Mouse (Mus musculus): ENCODE results near the gene Ccnh. TPM values are rescaled to one million over a fixed set of nuclear protein-coding genes. Genes with fewer than 3 reads are reported as not detected.
A peak's percentile ranks its signal among the peaks of the same experiment; 100 is the strongest.

Ccnh gene
- polyA plus RNA-seq, 1 experiment from 2014 or later, result 59.5 TPM

GRCm38 (mm10) chr13:85189644-85190121 lies 475 bp downstream of the Ccnh start:
- peak; percentile 74 for ATAC-seq (ENCODE audit: low FRiP score, low TSS enrichment)
- peak overlapping the region; percentile 80 for H3K27ac ChIP-seq (replicated peaks)
- H3K27me3 ChIP-seq (ENCODE audit: control insufficient read depth, insufficient read depth, low read length), result no peaks in the 10 kb centered on the region
- peak overlapping the region; percentile 84 for H3K4me3 ChIP-seq (ENCODE audit: low read depth, low read length)
- no peak for TF ChIP-seq EP300 (optimal IDR thresholded peaks at IDR 0.05)
- TF ChIP-seq CTCF (IDR thresholded peaks at IDR 0.05; ENCODE audit: low read depth), result no peak
- H3K9ac ChIP-seq (ENCODE audit: low read length), result peak overlapping the region; percentile 87
- H3K36me3 ChIP-seq (ENCODE audit: control insufficient read depth, insufficient read depth, low read length), result no peaks in the 10 kb centered on the region
- no peaks in the 10 kb centered on the region for H3K9me3 ChIP-seq (ENCODE audit: control insufficient read depth, low read length)
- peak overlapping the region; percentile 95 for H3K4me2 ChIP-seq (replicated peaks; ENCODE audit: low read depth)
- DNase-seq (ENCODE audit: low spot score), result no peak
- no peaks in the 10 kb centered on the region for H3K4me1 ChIP-seq (replicated peaks; ENCODE audit: control insufficient read depth, insufficient read depth)
- WGBS, result 0% methylated on average over 17 of the region's 17 CpGs

- ATAC-seq (ENCODE audit: low FRiP score, low TSS enrichment) (no peak), DNase-seq (ENCODE audit: low spot score) (no peak)
- H3K9me3 ChIP-seq (ENCODE audit: control insufficient read depth, low read length), result no peaks in the 10 kb centered on the region
- no peak overlapping the region for H3K9ac ChIP-seq (ENCODE audit: low read length)
- H3K4me3 ChIP-seq (ENCODE audit: low read depth, low read length), result no peak overlapping the region
- 98% methylated on average over 2 of the region's 2 CpGs for WGBS
- no peak overlapping the region for H3K4me2 ChIP-seq (replicated peaks; ENCODE audit: low read depth)
- TF ChIP-seq CTCF (IDR thresholded peaks at IDR 0.05; ENCODE audit: low read depth) (no peak), EP300 (optimal IDR thresholded peaks at IDR 0.05) (no peak)
- no peak overlapping the region for H3K27ac ChIP-seq (replicated peaks)
- no peaks in the 10 kb centered on the region for H3K4me1 ChIP-seq (replicated peaks; ENCODE audit: control insufficient read depth, insufficient read depth)
- H3K27me3 ChIP-seq (ENCODE audit: control insufficient read depth, insufficient read depth, low read length), result no peaks in the 10 kb centered on the region
- H3K36me3 ChIP-seq (ENCODE audit: control insufficient read depth, insufficient read depth, low read length), result no peaks in the 10 kb centered on the region
These were observed 2.0 kb downstream of the Ccnh start for GRCm38 (mm10) chr13:85191253-85191652.

- 67% methylated on average over 2 of the region's 2 CpGs for WGBS
These were observed 18.3 kb downstream of the Ccnh start for GRCm38 (mm10) chr13:85207493-85207892.

GRCm38 (mm10) chr13:85208656-85209055 lies 19.4 kb downstream of the Ccnh start:
- H3K9ac ChIP-seq (ENCODE audit: low read length), result no peak overlapping the region

More at GRCm38 (mm10) chr13:85207493-85207892, 18.3 kb downstream of the Ccnh start:
- Histone ChIP-seq H3K4me3 (ENCODE audit: low read depth, low read length) (no peak overlapping the region), H3K9me3 (ENCODE audit: control insufficient read depth, low read length) (no peaks in the 10 kb centered on the region), H3K27me3 (ENCODE audit: control insufficient read depth, insufficient read depth, low read length) (no peaks in the 10 kb centered on the region), H3K4me1 (replicated peaks; ENCODE audit: control insufficient read depth, insufficient read depth) (no peaks in the 10 kb centered on the region), H3K4me2 (replicated peaks; ENCODE audit: low read depth) (no peak overlapping the region), H3K27ac (replicated peaks) (no peak overlapping the region), H3K9ac (ENCODE audit: low read length) (no peak overlapping the region), H3K36me3 (ENCODE audit: control insufficient read depth, insufficient read depth, low read length) (no peaks in the 10 kb centered on the region)
- ATAC-seq (ENCODE audit: low FRiP score, low TSS enrichment), result no peak
- no peak for TF ChIP-seq EP300 (optimal IDR thresholded peaks at IDR 0.05)
- TF ChIP-seq CTCF (IDR thresholded peaks at IDR 0.05; ENCODE audit: low read depth), result peak; percentile 73
- no peak for DNase-seq (ENCODE audit: low spot score)

GRCm38 (mm10) chr13:85210353-85210752 lies 21.1 kb downstream of the Ccnh start:
- Histone ChIP-seq H3K9ac (ENCODE audit: low read length) (no peak overlapping the region), H3K27me3 (ENCODE audit: control insufficient read depth, insufficient read depth, low read length) (no peaks in the 10 kb centered on the region), H3K4me2 (replicated peaks; ENCODE audit: low read depth) (no peak overlapping the region), H3K36me3 (ENCODE audit: control insufficient read depth, insufficient read depth, low read length) (no peaks in the 10 kb centered on the region), H3K27ac (replicated peaks) (no peak overlapping the region), H3K9me3 (ENCODE audit: control insufficient read depth, low read length) (no peaks in the 10 kb centered on the region), H3K4me1 (replicated peaks; ENCODE audit: control insufficient read depth, insufficient read depth) (no peaks in the 10 kb centered on the region), H3K4me3 (ENCODE audit: low read depth, low read length) (no peak overlapping the region)
- 56% methylated on average over 1 of the region's 1 CpGs for WGBS
- DNase-seq (ENCODE audit: low spot score) (no peak), ATAC-seq (ENCODE audit: low FRiP score, low TSS enrichment) (no peak)
- TF ChIP-seq EP300 (optimal IDR thresholded peaks at IDR 0.05), result no peak

More at GRCm38 (mm10) chr13:85208656-85209055, 19.4 kb downstream of the Ccnh start:
- no peak for ATAC-seq (ENCODE audit: low FRiP score, low TSS enrichment)
- no peak for DNase-seq (ENCODE audit: low spot score)
- H3K9me3 ChIP-seq (ENCODE audit: control insufficient read depth, low read length), result no peaks in the 10 kb centered on the region
- H3K27me3 ChIP-seq (ENCODE audit: control insufficient read depth, insufficient read depth, low read length), result no peaks in the 10 kb centered on the region
- H3K4me3 ChIP-seq (ENCODE audit: low read depth, low read length), result no peak overlapping the region
- TF ChIP-seq CTCF (IDR thresholded peaks at IDR 0.05; ENCODE audit: low read depth), result no peak
- no peak for TF ChIP-seq EP300 (optimal IDR thresholded peaks at IDR 0.05)
- no peak overlapping the region for H3K4me2 ChIP-seq (replicated peaks; ENCODE audit: low read depth)
- no peaks in the 10 kb centered on the region for H3K36me3 ChIP-seq (ENCODE audit: control insufficient read depth, insufficient read depth, low read length)
- WGBS, result 84% methylated on average over 6 of the region's 6 CpGs
- H3K27ac ChIP-seq (replicated peaks), result no peak overlapping the region
- no peaks in the 10 kb centered on the region for H3K4me1 ChIP-seq (replicated peaks; ENCODE audit: control insufficient read depth, insufficient read depth)

GRCm38 (mm10) chr13:85218656-85219055 lies 29.4 kb downstream of the Ccnh start:
- Histone ChIP-seq H3K4me1 (replicated peaks; ENCODE audit: control insufficient read depth, insufficient read depth) (no peaks in the 10 kb centered on the region), H3K4me2 (replicated peaks; ENCODE audit: low read depth) (no peak overlapping the region), H3K9me3 (ENCODE audit: control insufficient read depth, low read length) (no peaks in the 10 kb centered on the region), H3K4me3 (ENCODE audit: low read depth, low read length) (no peak overlapping the region), H3K27ac (replicated peaks) (no peak overlapping the region), H3K9ac (ENCODE audit: low read length) (no peak overlapping the region), H3K27me3 (ENCODE audit: control insufficient read depth, insufficient read depth, low read length) (no peaks in the 10 kb centered on the region), H3K36me3 (ENCODE audit: control insufficient read depth, insufficient read depth, low read length) (no peaks in the 10 kb centered on the region)
- WGBS, result 76% methylated on average over 4 of the region's 4 CpGs
- TF ChIP-seq EP300 (optimal IDR thresholded peaks at IDR 0.05), result no peak
- TF ChIP-seq CTCF (IDR thresholded peaks at IDR 0.05; ENCODE audit: low read depth), result no peak
- DNase-seq (ENCODE audit: low spot score) (no peak), ATAC-seq (ENCODE audit: low FRiP score, low TSS enrichment) (no peak)
